Mouse (Mus musculus) stomach, embryonic 14.5 days (tissue): Measurements from ENCODE around the gene Arl15. TPM values are rescaled to one million over a fixed set of nuclear protein-coding genes. Genes with fewer than 3 reads are reported as not detected.

Experiments
- ATAC-seq: fragments of 200-750 bp; cut with Nextera tagmentation; 2 replicates; pipeline ENCODE4 v1.8.0; 2017; ENCODE audit warnings: low read depth, moderate TSS enrichment; ENCODE audit not compliant: insufficient number of reproducible peaks, insufficient read depth, low FRiP score
- H3K27ac ChIP-seq: fragments of 300-500 bp; sonication (generic); 2 replicates; pipeline ENCODE4 v1.5.1; 2014; ENCODE audit warnings: mild to moderate bottlenecking, low read length, moderate library complexity, mixed read lengths
- H3K27me3 ChIP-seq: fragments of 300-500 bp; sonication (generic); 2 replicates; pipeline ENCODE4 v1.6.1; 2014; ENCODE audit warnings: low read length, control low read depth, mixed read lengths; ENCODE audit not compliant: control insufficient read depth, insufficient read depth
- H3K36me3 ChIP-seq: fragments of 300-500 bp; sonication (generic); 2 replicates; pipeline ENCODE4 v1.6.1; 2014; ENCODE audit warnings: mild to moderate bottlenecking, control low read depth, low read length, moderate library complexity, mixed read lengths; ENCODE audit not compliant: control insufficient read depth, insufficient read depth
- H3K4me1 ChIP-seq: fragments of 300-500 bp; sonication (generic); 2 replicates; pipeline ENCODE4 v1.6.1; 2014; ENCODE audit warnings: low read length, control low read depth, mixed read lengths; ENCODE audit not compliant: control insufficient read depth, insufficient read depth
- H3K4me2 ChIP-seq: fragments of 300-500 bp; sonication (generic); replicated peaks from 2 replicates; pipeline ENCODE4 v1.6.1; 2014; ENCODE audit warnings: low read depth, low read length, control low read depth
- H3K4me3 ChIP-seq: fragments of 300-500 bp; sonication (generic); 2 replicates; pipeline ENCODE4 v1.5.1; 2014; ENCODE audit warnings: low read depth, low read length, control low read depth
- H3K9ac ChIP-seq: fragments of 300-500 bp; sonication (generic); replicated peaks from 2 replicates; pipeline ENCODE4 v1.6.1; 2014; ENCODE audit warnings: low read depth, mild to moderate bottlenecking, control low read depth, low read length, moderate library complexity, mixed read lengths
- H3K9me3 ChIP-seq: fragments of 300-500 bp; sonication (generic); 2 replicates; pipeline ENCODE4 v1.6.1; 2016; ENCODE audit warnings: low read depth, low read length, control low read depth; ENCODE audit not compliant: control insufficient read depth
- WGBS: fragments of 180-500 bp; shearing (Covaris S2); extraction: QIAGEN DNeasy Blood & Tissue Kit; methylation state at CpG from one replicate; pipeline ENCODE4 v1.1.7; 2014; 5-methylcytosine and 5-hydroxymethylcytosine counted together
- polyA plus RNA-seq: library from polyadenylated mRNA; unstranded; fragments of >200 nt; fragmentation: Nextera tagmentation; extraction: Ambion mirVana; gene quantifications from 2 replicates; pipeline ENCODE4 v1.2.1, GENCODE M21; 2014

The Arl15 gene
- polyA plus RNA-seq, 1 experiment from 2014 or later = 12.0 TPM

DNA sequence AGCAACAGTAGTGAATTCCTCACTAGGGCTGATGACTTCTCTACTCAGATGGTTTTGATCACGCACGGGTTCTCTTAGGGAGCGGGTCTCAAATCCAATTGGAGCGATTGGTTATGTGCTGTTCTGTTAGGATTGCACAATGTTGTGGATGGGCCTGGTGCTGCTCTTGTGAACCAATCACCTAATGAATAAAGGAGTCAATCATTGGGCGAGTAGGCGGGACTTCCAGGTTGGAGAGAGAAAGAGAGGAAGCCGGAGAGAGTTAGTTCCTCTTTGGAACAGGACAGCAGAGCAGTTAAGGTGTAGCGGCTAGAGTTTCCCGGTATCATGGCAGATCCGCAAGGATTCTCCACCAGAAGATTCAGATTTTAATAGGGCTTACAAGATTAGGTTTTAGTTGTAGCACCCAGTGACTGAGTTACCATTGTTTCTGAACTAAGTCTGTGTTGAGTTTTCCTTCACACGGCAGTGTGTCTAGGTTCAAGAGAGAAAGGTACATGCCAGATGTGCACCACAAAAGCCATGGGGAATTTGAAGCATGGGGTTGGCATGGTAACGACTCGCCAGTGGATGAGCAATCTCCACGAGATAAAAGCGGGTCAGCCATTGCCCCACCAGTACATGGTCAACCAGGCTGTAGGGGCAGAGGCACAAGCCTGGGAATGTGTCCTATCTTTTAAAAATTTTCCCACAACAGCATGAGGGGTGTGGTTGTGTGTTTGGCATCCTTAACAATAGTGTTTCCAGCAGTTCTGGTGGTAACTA is 408.7 kb downstream of the Arl15 start:
- 87% methylated on average over 15 of the region's 15 CpGs for WGBS
- H3K4me2 ChIP-seq = no peak overlapping the region
- no peak for ATAC-seq
- no peak overlapping the region for H3K4me3 ChIP-seq
- H3K27me3 ChIP-seq = no peaks in the 10 kb centered on the region
- H3K9me3 ChIP-seq = no peaks in the 10 kb centered on the region
- H3K36me3 ChIP-seq = no peaks in the 10 kb centered on the region
- no peaks in the 10 kb centered on the region for H3K4me1 ChIP-seq
- no peak overlapping the region for H3K9ac ChIP-seq
- H3K27ac ChIP-seq = no peak overlapping the region

Other genes starting within 250 kb of the Arl15 start
- 28.1 and 30.2 TPM in 2 replicates for gene Snx18, start 175.9 kb upstream of the Arl15 start, polyA plus RNA-seq
- gene Hspb3, start 130.8 kb upstream of the Arl15 start, polyA plus RNA-seq = not detected in 2 replicates